Mouse (Mus musculus) midbrain, embryonic 14.5 days (tissue): Measurements from ENCODE around the gene Cdh10. TPM values are rescaled to one million over a fixed set of nuclear protein-coding genes. Genes with fewer than 3 reads are reported as not detected.

Experiments used
- ATAC-seq: fragments of 200-750 bp; cut with Nextera tagmentation; 2 replicates; pipeline ENCODE4 v1.8.0; 2017; ENCODE audit warnings: moderate number of reproducible peaks, moderate library complexity; ENCODE audit not compliant: low FRiP score, low TSS enrichment
- DNase-seq: peaks from one replicate; pipeline ENCODE4 v3.0.0-alpha.2; 2015
- H3K27ac ChIP-seq: fragments of 300-500 bp; sonication (generic); replicated peaks from 2 replicates; pipeline ENCODE4 v1.5.1; 2014; ENCODE audit warnings: mild to moderate bottlenecking, low read depth, low read length, moderate library complexity
- H3K27me3 ChIP-seq: fragments of 300-500 bp; sonication (generic); 2 replicates; pipeline ENCODE4 v1.6.1; 2014; ENCODE audit warnings: low read length, control low read depth, mixed read lengths; ENCODE audit not compliant: control insufficient read depth, insufficient read depth
- H3K36me3 ChIP-seq: fragments of 300-500 bp; sonication (generic); 2 replicates; pipeline ENCODE4 v1.6.1; 2014; ENCODE audit warnings: low read length, control low read depth; ENCODE audit not compliant: control insufficient read depth, insufficient read depth
- H3K4me1 ChIP-seq: fragments of 300-500 bp; sonication (generic); 2 replicates; pipeline ENCODE4 v1.6.1; 2014; ENCODE audit warnings: mild to moderate bottlenecking, antibody characterized with exemption, low read length, control low read depth; ENCODE audit not compliant: control insufficient read depth, insufficient read depth
- H3K4me2 ChIP-seq: fragments of 300-500 bp; sonication (generic); 2 replicates; pipeline ENCODE4 v1.6.1; 2014; ENCODE audit warnings: mild to moderate bottlenecking, low read length, moderate library complexity
- H3K4me3 ChIP-seq: fragments of 300-500 bp; sonication (generic); replicated peaks from 2 replicates; pipeline ENCODE4 v1.5.1; 2014; ENCODE audit warnings: low read depth, low read length
- H3K9ac ChIP-seq: fragments of 300-500 bp; sonication (generic); replicated peaks from 2 replicates; pipeline ENCODE4 v1.6.1; 2014; ENCODE audit warnings: mild to moderate bottlenecking, low read length, moderate library complexity
- H3K9me3 ChIP-seq: fragments of 300-500 bp; sonication (generic); 2 replicates; pipeline ENCODE4 v1.6.1; 2016; ENCODE audit warnings: low read length, control low read depth, mixed read lengths; ENCODE audit not compliant: control insufficient read depth
- WGBS: fragments of 180-500 bp; shearing (Covaris S2); extraction: QIAGEN DNeasy Blood & Tissue Kit; methylation state at CpG from one replicate; pipeline ENCODE4 v1.1.7; 2014; 5-methylcytosine and 5-hydroxymethylcytosine counted together
- polyA plus RNA-seq: library from polyadenylated mRNA; unstranded; fragments of >200 nt; fragmentation: Nextera tagmentation; extraction: Ambion mirVana; gene quantifications from 2 replicates; pipeline ENCODE4 v1.2.1, GENCODE M21; 2014

Gene Cdh10
- 24.5 and 25.0 TPM in 2 replicates for polyA plus RNA-seq

DNA sequence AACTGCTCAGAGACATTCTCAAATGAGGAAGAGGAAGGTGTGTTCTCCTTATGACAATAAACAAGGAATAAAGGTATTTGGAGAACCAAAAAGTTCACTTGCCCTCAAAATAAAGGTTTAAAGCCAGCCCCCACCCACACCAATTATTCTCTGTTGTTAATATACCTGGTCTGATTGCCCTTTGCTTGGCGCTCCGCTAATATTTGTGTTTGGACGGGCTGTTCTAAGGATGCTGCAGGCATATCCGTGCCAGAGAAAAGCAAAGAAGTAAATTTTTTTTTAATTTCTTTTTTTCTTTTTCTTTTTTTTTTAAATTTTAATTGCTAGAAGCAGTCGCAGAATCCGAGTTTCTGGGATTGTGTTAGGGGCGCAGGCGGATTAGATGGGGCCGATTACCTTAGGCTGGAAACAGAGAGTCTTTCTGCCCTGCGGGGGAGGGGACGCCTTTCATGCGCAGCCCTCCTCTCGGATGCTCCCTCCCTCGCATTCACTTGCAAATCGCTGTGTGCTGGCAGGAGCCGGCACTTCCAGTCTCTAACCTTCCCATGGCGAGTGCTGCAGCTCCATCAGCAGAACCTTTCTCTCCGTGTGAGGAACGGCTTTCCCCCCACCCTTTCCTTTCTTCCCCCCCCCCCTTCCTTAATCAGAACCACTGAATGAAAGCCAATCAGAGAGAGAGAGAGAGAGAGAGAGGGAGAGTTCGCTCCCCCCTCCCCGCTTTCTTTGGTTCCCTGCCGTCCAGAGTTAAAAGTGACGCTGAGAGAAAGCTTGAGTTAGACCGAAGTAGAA, at the start of gene Cdh10:
TSS of gene Cdh10 (plus strand) at position 763 of the 789 bp plus-strand sequence.
- Histone ChIP-seq H3K4me1 (no peaks in the 10 kb centered on the region), H3K27ac (peak within 1 kb of the TSS; percentile 77), H3K4me2 (peak within 1 kb of the TSS; percentile 57), H3K36me3 (no peaks in the 10 kb centered on the region), H3K27me3 (no peaks in the 10 kb centered on the region), H3K9me3 (no peaks in the 10 kb centered on the region), H3K4me3 (peak within 1 kb of the TSS; percentile 47), H3K9ac (peak within 1 kb of the TSS; percentile 52)
- WGBS, result under 1% methylated on average over 24 of the region's 24 CpGs
- peak; percentile 91 for DNase-seq
- ATAC-seq, result peak; percentile 94

DNA sequence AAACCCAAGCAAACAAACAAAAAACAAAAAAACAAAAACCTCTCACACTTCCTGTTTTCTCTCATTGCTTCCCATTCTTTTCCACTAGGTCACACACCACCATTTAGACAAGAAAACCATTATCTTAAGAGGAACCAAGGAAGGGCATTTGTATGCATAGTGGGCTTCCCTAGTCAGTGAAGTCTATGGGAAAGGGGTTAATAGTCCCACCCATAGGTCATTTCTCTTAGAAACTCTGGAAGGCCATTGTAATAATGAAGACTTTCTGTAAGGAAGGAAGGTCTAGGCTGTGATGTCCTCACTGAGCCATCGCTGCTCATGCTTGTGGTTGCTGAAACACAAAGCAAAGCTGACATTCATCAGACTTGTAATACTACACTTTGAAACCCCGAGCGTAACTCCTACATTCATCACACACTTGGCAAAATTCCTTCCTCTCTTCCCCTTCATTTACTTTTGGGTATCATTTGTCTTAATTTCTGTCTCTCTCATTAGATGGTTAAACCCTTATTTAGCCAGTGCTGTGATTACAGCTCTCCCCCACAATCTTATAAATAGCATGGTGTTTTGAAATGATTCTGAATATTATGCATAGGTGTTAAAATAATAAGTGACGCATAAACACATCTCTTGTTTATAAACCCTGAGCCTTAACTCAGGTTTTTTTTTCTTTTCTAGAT, 9.5 kb upstream of the Cdh10 start:
- Histone ChIP-seq H3K9me3 (no peaks in the 10 kb centered on the region), H3K4me1 (no peaks in the 10 kb centered on the region), H3K27me3 (no peaks in the 10 kb centered on the region), H3K4me3 (no peak overlapping the region), H3K9ac (no peak overlapping the region), H3K36me3 (no peaks in the 10 kb centered on the region), H3K27ac (no peak overlapping the region), H3K4me2 (no peak overlapping the region)
- no peak for ATAC-seq
- DNase-seq, result no peak
- WGBS, result 73% methylated on average over 4 of the region's 4 CpGs

DNA sequence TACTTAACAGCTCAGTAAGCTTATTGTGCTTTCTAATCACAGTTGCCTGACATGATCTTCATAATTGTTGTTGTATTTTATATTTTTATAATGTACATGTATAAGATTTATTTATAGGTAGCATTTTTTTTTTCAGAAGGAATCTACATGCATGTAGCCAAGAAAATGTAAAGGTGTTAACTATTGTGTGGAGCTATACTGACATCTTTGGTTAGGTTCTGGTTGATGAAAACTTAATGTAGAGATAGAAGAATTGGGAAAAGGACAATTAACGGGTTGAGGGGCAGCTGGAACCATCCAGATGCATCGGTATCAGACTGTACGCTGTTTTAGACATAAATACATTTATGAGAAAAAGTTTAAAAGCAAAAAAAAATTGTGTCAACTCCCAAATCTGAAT, 1.0 kb upstream of the Cdh10 start:
- H3K9ac ChIP-seq, result no peak overlapping the region
- no peak overlapping the region; the same call in 1 of the 2 replicates for H3K4me3 ChIP-seq
- DNase-seq (peak; percentile 40), ATAC-seq (no peak)
- H3K27ac ChIP-seq, result no peak overlapping the region
- no peaks in the 10 kb centered on the region for H3K27me3 ChIP-seq
- no peaks in the 10 kb centered on the region for H3K4me1 ChIP-seq
- H3K9me3 ChIP-seq, result no peaks in the 10 kb centered on the region
- no peaks in the 10 kb centered on the region for H3K36me3 ChIP-seq
- H3K4me2 ChIP-seq, result peak overlapping the region; percentile 57
- 65% methylated on average over 3 of the region's 3 CpGs for whole genome bisulfite sequencing

DNA sequence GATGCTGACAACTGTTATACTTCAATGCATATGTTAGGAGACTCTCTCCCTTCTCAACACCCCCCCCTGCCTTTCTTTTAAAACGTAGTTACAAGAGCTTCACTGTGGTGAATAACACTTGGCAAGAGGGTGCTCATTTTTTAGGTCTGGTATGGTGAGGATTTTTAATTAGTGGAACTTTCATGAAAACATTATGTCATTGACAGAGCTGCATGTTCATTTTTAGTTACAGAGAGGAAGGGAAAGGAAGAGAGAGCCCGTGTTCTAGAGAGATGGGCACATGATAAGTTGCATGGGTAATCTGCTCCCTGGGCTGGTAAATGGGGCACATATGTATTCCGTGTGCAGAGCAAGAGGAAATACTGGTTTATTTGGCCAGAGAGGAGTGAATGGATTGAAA, 1.5 kb downstream of the Cdh10 start:
- Histone ChIP-seq H3K27me3 (no peaks in the 10 kb centered on the region), H3K4me1 (no peaks in the 10 kb centered on the region), H3K4me2 (peak overlapping the region; percentile 57), H3K4me3 (peak overlapping the region; percentile 47), H3K36me3 (no peaks in the 10 kb centered on the region), H3K27ac (peak overlapping the region; percentile 55), H3K9ac (peak overlapping the region; percentile 52; the same call in 1 of the 2 replicates), H3K9me3 (no peaks in the 10 kb centered on the region)
- WGBS, result 12% methylated on average over 3 of the region's 3 CpGs
- no peak for ATAC-seq
- DNase-seq, result peak; percentile 41

DNA sequence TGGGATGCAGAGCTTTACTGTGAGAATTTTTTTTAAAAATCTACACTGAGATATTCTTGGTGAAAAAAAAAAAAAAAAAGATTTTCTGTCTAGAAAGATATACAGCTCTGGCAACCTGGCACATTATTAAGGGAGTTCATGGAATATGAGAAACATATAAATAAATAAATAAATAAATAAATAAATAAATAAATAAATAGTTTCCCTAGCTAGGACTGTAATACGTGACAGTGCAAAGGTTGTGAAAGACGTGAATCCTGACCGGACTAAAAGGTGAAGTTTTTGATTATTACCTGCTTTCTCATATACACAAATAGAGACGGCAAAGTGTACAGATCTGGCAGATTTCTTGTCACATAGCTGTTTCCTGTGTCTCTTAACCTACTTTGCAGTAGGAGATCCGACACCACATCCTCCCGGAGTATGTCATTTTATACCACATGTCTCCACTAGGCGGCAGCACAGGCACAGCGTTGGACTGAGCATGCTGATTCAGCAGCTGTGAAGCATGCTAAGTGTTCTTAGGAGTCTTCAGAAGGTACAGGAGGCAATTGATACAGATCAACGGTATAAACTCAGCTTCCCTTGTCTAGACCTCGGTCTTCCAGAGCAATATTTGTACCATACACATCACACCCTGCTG, 2.5 kb downstream of the Cdh10 start:
- peak overlapping the region; percentile 47 for H3K4me3 ChIP-seq

DNA sequence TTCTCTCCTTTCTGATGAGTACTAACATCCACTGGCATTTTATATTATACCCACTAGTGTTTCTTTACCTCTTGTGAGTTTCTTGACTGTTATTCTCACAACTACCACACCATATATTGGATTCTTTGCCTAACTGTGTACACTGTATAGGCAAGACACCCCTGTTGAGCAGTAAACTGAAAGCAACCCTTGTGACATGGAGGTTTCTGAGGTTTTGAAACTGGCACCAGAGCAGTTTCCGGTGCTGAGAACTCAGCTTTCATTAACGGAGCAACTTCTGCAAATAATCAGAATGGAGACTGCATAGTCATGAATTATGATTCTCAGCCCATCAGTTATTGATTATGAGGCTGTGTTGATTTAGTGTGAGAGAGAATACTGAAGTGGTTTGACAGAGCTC, 4.7 kb downstream of the Cdh10 start:
- peak overlapping the region; percentile 57; the same call in 1 of the 2 replicates for H3K4me2 ChIP-seq
- ATAC-seq, result no peak
- no peaks in the 10 kb centered on the region for H3K27me3 ChIP-seq
- no peak for DNase-seq
- H3K27ac ChIP-seq, result no peak overlapping the region
- no peaks in the 10 kb centered on the region for H3K36me3 ChIP-seq
- no peak overlapping the region for H3K9ac ChIP-seq
- 89% methylated on average over 2 of the region's 2 CpGs for WGBS
- no peak overlapping the region for H3K4me3 ChIP-seq
- no peaks in the 10 kb centered on the region for H3K4me1 ChIP-seq
- H3K9me3 ChIP-seq, result no peaks in the 10 kb centered on the region

More for the DNA sequence above, 2.5 kb downstream of the Cdh10 start:
- H3K4me1 ChIP-seq, result no peaks in the 10 kb centered on the region
- no peaks in the 10 kb centered on the region for H3K9me3 ChIP-seq
- no peaks in the 10 kb centered on the region for H3K27me3 ChIP-seq
- peak; percentile 69 for ATAC-seq
- H3K27ac ChIP-seq, result peak overlapping the region; percentile 55; the same call in 1 of the 2 replicates
- H3K4me2 ChIP-seq, result peak overlapping the region; percentile 57
- WGBS, result 25% methylated on average over 10 of the region's 10 CpGs
- 0 out of 2 replicates have a peak overlapping the region, but pooled peaks have one; percentile 52 for H3K9ac ChIP-seq
- H3K36me3 ChIP-seq, result no peaks in the 10 kb centered on the region
- DNase-seq, result peak; percentile 95

DNA sequence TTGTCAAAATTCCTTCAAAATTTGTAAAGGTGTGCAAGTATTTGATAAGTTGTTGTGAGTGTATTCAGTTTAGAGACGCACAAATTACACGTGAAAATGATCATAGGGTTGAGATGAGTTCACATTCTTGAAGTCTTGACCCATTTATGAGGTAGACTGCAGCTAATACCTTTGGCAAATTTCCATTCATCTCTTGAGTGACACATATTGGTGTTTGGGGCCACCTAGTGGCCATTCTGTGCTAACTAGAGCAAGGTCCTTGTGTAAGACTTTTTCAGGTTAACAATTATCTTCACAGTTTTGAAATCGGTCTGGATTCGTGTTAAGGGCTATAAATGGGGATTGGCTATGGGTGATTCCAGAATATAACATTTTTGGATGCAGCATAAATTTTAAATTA, 13.5 kb downstream of the Cdh10 start:
- WGBS, result 17% methylated on average over 4 of the region's 4 CpGs
- Histone ChIP-seq H3K4me2 (no peak overlapping the region), H3K4me1 (no peaks in the 10 kb centered on the region), H3K27ac (no peak overlapping the region), H3K4me3 (no peak overlapping the region), H3K27me3 (no peaks in the 10 kb centered on the region), H3K9me3 (no peaks in the 10 kb centered on the region), H3K9ac (no peak overlapping the region), H3K36me3 (no peaks in the 10 kb centered on the region)
- ATAC-seq (peak; percentile 50; the same call in 1 of the 2 replicates), DNase-seq (peak; percentile 91)

DNA sequence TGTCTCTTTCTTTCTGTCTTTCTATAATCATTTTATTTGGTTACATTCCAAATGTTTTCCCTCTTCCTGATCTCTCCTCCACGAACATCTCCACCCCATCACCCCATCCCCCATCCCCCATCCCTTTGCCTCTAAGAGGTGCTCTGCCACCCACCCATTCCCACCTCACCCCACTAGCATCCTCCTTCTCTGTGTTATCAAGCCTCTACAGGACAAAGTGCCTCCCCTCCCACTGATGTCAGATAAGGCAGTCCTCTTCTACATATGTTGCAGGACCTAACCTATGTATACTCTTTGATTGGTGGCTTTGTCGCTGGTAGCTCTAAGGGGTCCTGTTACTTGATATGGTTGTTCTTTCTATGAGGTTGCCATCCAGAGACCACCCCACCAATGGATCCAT, 23.0 kb downstream of the Cdh10 start:
- H3K9me3 ChIP-seq, result no peaks in the 10 kb centered on the region
- no peaks in the 10 kb centered on the region for H3K27me3 ChIP-seq
- no peak overlapping the region for H3K9ac ChIP-seq
- DNase-seq, result no peak
- no peak overlapping the region for H3K4me2 ChIP-seq
- H3K36me3 ChIP-seq, result no peaks in the 10 kb centered on the region
- H3K27ac ChIP-seq, result no peak overlapping the region
- no peak for ATAC-seq
- 88% methylated on average over 2 of the region's 2 CpGs for WGBS
- H3K4me1 ChIP-seq, result no peaks in the 10 kb centered on the region
- no peak overlapping the region for H3K4me3 ChIP-seq
